ENCODE assay signal across 27 mouse cellular contexts in genomic region chr1:189208605-189209004, GRCm38 (mm10).
DNase-seq lines count a peak whose midpoint lies in the region; ATAC-seq and TF ChIP-seq lines count a peak whose summit lies in the region.
"Had no signal": no experiment of that assay in that cellular context is flagged by ENCODE, and none has a peak within 500 bp of the region (broad histone marks: within the 10 kb centered on the region; RNA-seq: fewer than 3 reads in every experiment).

No protein-coding gene starts in this region.

- H3K27me3 ChIP-seq in hindbrain, embryonic 10.5 days (ENCODE audit: insufficient read depth, poor library complexity, severe bottlenecking) = no peaks in the 10 kb centered on the region
- H3K27me3 ChIP-seq in hindbrain, embryonic 13.5 days = no peaks in the 10 kb centered on the region
- no peaks in the 10 kb centered on the region for H3K27me3 ChIP-seq in megakaryocyte, embryonic 14.5 days (replicated peaks)
- no peaks in the 10 kb centered on the region for H3K27me3 ChIP-seq in stomach, embryonic 15.5 days (replicated peaks)
- no peaks in the 10 kb centered on the region for H3K27me3 ChIP-seq in stomach, postnatal 0 days (ENCODE audit: control insufficient read depth, insufficient read depth, low read length)
- no peaks in the 10 kb centered on the region for H3K27me3 ChIP-seq in stomach, embryonic 16.5 days (ENCODE audit: control insufficient read depth, insufficient read depth, low read length)
- H3K27me3 ChIP-seq: embryonic facial prominence, embryonic 12.5 days; embryonic facial prominence, embryonic 15.5 days; forebrain, embryonic 12.5 days; heart, embryonic 12.5 days; heart, embryonic 15.5 days; hindbrain, embryonic 12.5 days had no signal

- TF ChIP-seq EP300 in stomach, postnatal 0 days (optimal IDR thresholded peaks at IDR 0.05) = no peak

- 89% methylated on average over 9 of the region's 9 CpGs for WGBS in hindbrain, embryonic 10.5 days
- 91% methylated on average over 9 of the region's 9 CpGs for WGBS in hindbrain, embryonic 13.5 days
- WGBS in stomach, embryonic 15.5 days = 73% methylated on average over 9 of the region's 9 CpGs
- 71% methylated on average over 9 of the region's 9 CpGs for WGBS in stomach, postnatal 0 days
- WGBS in stomach, embryonic 16.5 days = 69% methylated on average over 9 of the region's 9 CpGs

- H3K4me1 ChIP-seq in hindbrain, embryonic 10.5 days (replicated peaks) = peaks cover 23% of the 10 kb centered on the region
- 0 out of 2 replicates have a peak, but pooled peaks cover 10% of the 10 kb centered on the region for H3K4me1 ChIP-seq in hindbrain, embryonic 13.5 days (replicated peaks)
- H3K4me1 ChIP-seq in megakaryocyte, embryonic 14.5 days = no peaks in the 10 kb centered on the region
- H3K4me1 ChIP-seq in stomach, embryonic 15.5 days = no peaks in the 10 kb centered on the region
- no peaks in the 10 kb centered on the region for H3K4me1 ChIP-seq in stomach, postnatal 0 days (replicated peaks; ENCODE audit: control insufficient read depth, insufficient read depth)
- no peaks in the 10 kb centered on the region for H3K4me1 ChIP-seq in stomach, embryonic 16.5 days (ENCODE audit: control insufficient read depth, insufficient read depth, low read length)
- H3K4me1 ChIP-seq: embryonic facial prominence, embryonic 12.5 days; embryonic facial prominence, embryonic 15.5 days; heart, embryonic 15.5 days had no signal

- H3K27ac ChIP-seq in hindbrain, embryonic 10.5 days = peak overlapping the region; percentile 79; the same call in 1 of the 2 replicates
- H3K27ac ChIP-seq in hindbrain, embryonic 13.5 days = no peak overlapping the region
- no peak overlapping the region for H3K27ac ChIP-seq in stomach, embryonic 15.5 days
- H3K27ac ChIP-seq in stomach, postnatal 0 days (replicated peaks) = no peak overlapping the region
- H3K27ac ChIP-seq in stomach, embryonic 16.5 days (ENCODE audit: low read length) = no peak overlapping the region
- H3K27ac ChIP-seq: embryonic facial prominence, embryonic 12.5 days; embryonic facial prominence, embryonic 15.5 days; forebrain, embryonic 12.5 days; gastrocnemius, adult 2 months; heart, embryonic 15.5 days; hindbrain, embryonic 12.5 days had no signal

- H3K36me3 ChIP-seq in hindbrain, embryonic 10.5 days = no peaks in the 10 kb centered on the region
- peaks cover 33% of the 10 kb centered on the region for H3K36me3 ChIP-seq in hindbrain, embryonic 13.5 days
- no peaks in the 10 kb centered on the region for H3K36me3 ChIP-seq in megakaryocyte, embryonic 14.5 days (replicated peaks; ENCODE audit: low read length)
- H3K36me3 ChIP-seq in stomach, embryonic 15.5 days = no peaks in the 10 kb centered on the region
- H3K36me3 ChIP-seq in stomach, postnatal 0 days (ENCODE audit: control insufficient read depth, insufficient read depth, low read length) = no peaks in the 10 kb centered on the region
- H3K36me3 ChIP-seq in stomach, embryonic 16.5 days (ENCODE audit: control insufficient read depth, insufficient read depth, low read length) = no peaks in the 10 kb centered on the region
- H3K36me3 ChIP-seq: embryonic facial prominence, embryonic 12.5 days; embryonic facial prominence, embryonic 15.5 days; heart, embryonic 12.5 days; heart, embryonic 15.5 days had no signal

- no peak overlapping the region for H3K4me2 ChIP-seq in hindbrain, embryonic 13.5 days
- H3K4me2 ChIP-seq in stomach, embryonic 15.5 days = no peak overlapping the region
- H3K4me2 ChIP-seq in stomach, postnatal 0 days (replicated peaks; ENCODE audit: low read depth) = no peak overlapping the region
- H3K4me2 ChIP-seq in stomach, embryonic 16.5 days (ENCODE audit: low read depth, low read length) = no peak overlapping the region
- H3K4me2 ChIP-seq: embryonic facial prominence, embryonic 12.5 days; embryonic facial prominence, embryonic 15.5 days; forebrain, embryonic 12.5 days; heart, embryonic 12.5 days; heart, embryonic 15.5 days; hindbrain, embryonic 12.5 days had no signal

- DNase-seq in hindbrain, embryonic 10.5 days (ENCODE audit: low spot score) = no peak
- DNase-seq in stomach, postnatal 0 days (ENCODE audit: low spot score) = no peak
- no peak for DNase-seq in right cerebral cortex, postnatal 36 days (ENCODE audit: low spot score in 2 of 2)
- DNase-seq: adrenal gland, adult 2 months; adrenal gland, postnatal 14 days; cerebellum, adult 11 months; cerebellum, adult 2 months; cerebellum, adult 9-11 months; cerebellum, postnatal 25 days; gastrocnemius, adult 2 months; gastrocnemius, postnatal 14 days; heart, adult 18-20 months; heart, postnatal 10 days; heart, postnatal 4 days had no signal

- no peak for ATAC-seq in hindbrain, embryonic 13.5 days (ENCODE audit: low FRiP score)
- ATAC-seq in megakaryocyte, adult 5-6 weeks (ENCODE audit: poor library complexity, severe bottlenecking) = no peak
- peak; percentile 38; the same call in 1 of the 2 replicates for ATAC-seq in stomach, embryonic 15.5 days (ENCODE audit: insufficient read depth, low FRiP score, low read depth)
- ATAC-seq in stomach, postnatal 0 days (ENCODE audit: low FRiP score, low TSS enrichment) = no peak
- ATAC-seq in stomach, embryonic 16.5 days (ENCODE audit: insufficient read depth, low FRiP score) = 0 out of 2 replicates have a peak, but pooled peaks have one; percentile 33
- ATAC-seq: CD4-positive, CD25-positive, alpha-beta regulatory T cell, adult 4 months; forebrain, embryonic 16.5 days had no signal

- H3K9ac ChIP-seq in hindbrain, embryonic 13.5 days = no peak overlapping the region
- H3K9ac ChIP-seq in stomach, embryonic 15.5 days = no peak overlapping the region
- H3K9ac ChIP-seq in stomach, postnatal 0 days (ENCODE audit: low read length) = no peak overlapping the region
- H3K9ac ChIP-seq in stomach, embryonic 16.5 days (ENCODE audit: low read length) = no peak overlapping the region
- H3K9ac ChIP-seq: embryonic facial prominence, embryonic 12.5 days; embryonic facial prominence, embryonic 15.5 days; forebrain, embryonic 12.5 days; heart, embryonic 12.5 days; heart, embryonic 15.5 days; hindbrain, embryonic 12.5 days had no signal

- H3K4me3 ChIP-seq in hindbrain, embryonic 10.5 days = no peak overlapping the region
- no peak overlapping the region for H3K4me3 ChIP-seq in hindbrain, embryonic 13.5 days
- H3K4me3 ChIP-seq in megakaryocyte, embryonic 14.5 days (replicated peaks) = peak overlapping the region; percentile 56
- no peak overlapping the region for H3K4me3 ChIP-seq in stomach, embryonic 15.5 days (replicated peaks)
- H3K4me3 ChIP-seq in stomach, postnatal 0 days (ENCODE audit: low read depth, low read length) = no peak overlapping the region
- H3K4me3 ChIP-seq in stomach, embryonic 16.5 days (replicated peaks; ENCODE audit: low read length) = no peak overlapping the region
- H3K4me3 ChIP-seq: embryonic facial prominence, embryonic 12.5 days; embryonic facial prominence, embryonic 15.5 days; forebrain, embryonic 12.5 days; gastrocnemius, adult 2 months; heart, embryonic 12.5 days; heart, embryonic 15.5 days; hindbrain, embryonic 12.5 days had no signal

- H3K9me3 ChIP-seq in hindbrain, embryonic 10.5 days = peaks cover 6% of the 10 kb centered on the region; the same call in 1 of the 2 replicates
- 0 out of 2 replicates have a peak, but pooled peaks cover 5% of the 10 kb centered on the region for H3K9me3 ChIP-seq in hindbrain, embryonic 13.5 days
- H3K9me3 ChIP-seq in megakaryocyte, embryonic 14.5 days = peaks cover 55% of the 10 kb centered on the region
- no peaks in the 10 kb centered on the region for H3K9me3 ChIP-seq in stomach, embryonic 15.5 days
- H3K9me3 ChIP-seq in stomach, postnatal 0 days (ENCODE audit: control insufficient read depth, low read length) = no peaks in the 10 kb centered on the region
- H3K9me3 ChIP-seq in stomach, embryonic 16.5 days (replicated peaks; ENCODE audit: control insufficient read depth, low read length) = no peaks in the 10 kb centered on the region
- H3K9me3 ChIP-seq: embryonic facial prominence, embryonic 12.5 days; embryonic facial prominence, embryonic 15.5 days; forebrain, embryonic 12.5 days; heart, embryonic 15.5 days; hindbrain, embryonic 12.5 days had no signal

- no peak for TF ChIP-seq CTCF in stomach, postnatal 0 days (IDR thresholded peaks at IDR 0.05; ENCODE audit: low read depth)

Comparison
In these comparisons a context has a peak if more than half of its experiments do, and no peak if none do; other contexts are left out.
1. ATAC-seq: peak in stomach, embryonic 15.5 days (single experiment) and stomach, embryonic 16.5 days (single experiment); none in hindbrain, embryonic 13.5 days (single experiment), megakaryocyte, adult 5-6 weeks (single experiment) and stomach, postnatal 0 days (single experiment).